Mouse (Mus musculus): Measurements from ENCODE around the gene Ccnt2.

GRCm38 (mm10) chr1:127793459-127793858 lies 19.5 kb downstream of the Ccnt2 start:
- no peak for TF ChIP-seq CTCF (IDR thresholded peaks at IDR 0.05; ENCODE audit: borderline replicate concordance, insufficient read depth, low read length)
- no peak for TF ChIP-seq POLR2A (IDR thresholded peaks at IDR 0.05; ENCODE audit: low read depth, low read length)
